Mouse (Mus musculus) adrenal gland, postnatal 4 days (tissue): ENCODE measurements at regions not wholly inside any gene's neighbourhood (a gene's known extent, or its start where the extent isn't known, plus 50 kb on each side); places are given as distances from the start of the nearest gene placed in this dataset.

Experiments
- DNase-seq, 2 experiments: peaks; one replicate each; pipeline ENCODE4 v3.0.0; 2021 to 2022; ENCODE audit warnings: low spot score in 2 of 2, mixed read lengths in 2 of 2

GRCm38 (mm10) chr9:116232386-116232785, 57.2 kb upstream of the Tgfbr2 start:
- no peak for DNase-seq

- no peak for DNase-seq
Observed at GRCm38 (mm10) chr9:116231351-116232311, 56.5 kb upstream of the Tgfbr2 start.

- DNase-seq: no peak
Observed at GRCm38 (mm10) chr9:116230346-116230745, 55.2 kb upstream of the Tgfbr2 start.

- no peak for DNase-seq
Observed at GRCm38 (mm10) chr9:116228443-116228842, 53.3 kb upstream of the Tgfbr2 start.

GRCm38 (mm10) chr9:116227738-116228137, 52.6 kb upstream of the Tgfbr2 start:
- no peak for DNase-seq
